Mouse (Mus musculus) bone marrow macrophage, adult 2 months (primary cell): ENCODE measurements around the gene Tcf20.

Experiments used
- CTCF ChIP-seq: IDR thresholded peaks from 2 replicates; pipeline ENCODE4 v1.5.1; 2012; ENCODE audit warnings: low read depth, mild to moderate bottlenecking, low read length, moderate library complexity
- POLR2A ChIP-seq: IDR thresholded peaks from 2 replicates; pipeline ENCODE4 v1.6.1; 2012; ENCODE audit warnings: mild to moderate bottlenecking, low read depth, low read length, borderline replicate concordance

DNA sequence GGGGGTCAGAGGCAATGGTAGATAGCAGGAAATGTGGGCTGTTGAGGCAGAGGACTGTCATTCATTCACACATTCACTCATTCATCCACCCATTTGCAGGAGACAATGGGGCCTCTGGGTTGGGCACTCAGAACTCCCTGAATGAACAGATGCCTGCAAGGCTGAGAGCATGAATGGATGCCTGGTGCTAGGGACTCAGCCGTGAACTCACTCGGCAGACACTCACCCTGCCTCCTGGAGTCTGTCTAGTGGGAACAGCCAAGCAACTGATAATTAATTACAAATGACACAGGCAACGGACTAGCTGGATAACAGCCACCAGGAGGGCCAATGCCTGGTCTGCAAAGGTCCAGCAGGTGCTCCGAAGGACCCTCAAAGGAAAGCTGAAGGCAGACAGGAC is 34.6 kb downstream of the Tcf20 start:
- TF ChIP-seq POLR2A (no peak), CTCF (no peak)
